Mouse (Mus musculus): ENCODE data around the gene Pcbp3. TPM values are rescaled to one million over a fixed set of nuclear protein-coding genes. Genes with fewer than 3 reads are reported as not detected.

Gene Pcbp3
- polyA plus RNA-seq, 1 experiment from 2014 or later: 39.3 TPM

DNA sequence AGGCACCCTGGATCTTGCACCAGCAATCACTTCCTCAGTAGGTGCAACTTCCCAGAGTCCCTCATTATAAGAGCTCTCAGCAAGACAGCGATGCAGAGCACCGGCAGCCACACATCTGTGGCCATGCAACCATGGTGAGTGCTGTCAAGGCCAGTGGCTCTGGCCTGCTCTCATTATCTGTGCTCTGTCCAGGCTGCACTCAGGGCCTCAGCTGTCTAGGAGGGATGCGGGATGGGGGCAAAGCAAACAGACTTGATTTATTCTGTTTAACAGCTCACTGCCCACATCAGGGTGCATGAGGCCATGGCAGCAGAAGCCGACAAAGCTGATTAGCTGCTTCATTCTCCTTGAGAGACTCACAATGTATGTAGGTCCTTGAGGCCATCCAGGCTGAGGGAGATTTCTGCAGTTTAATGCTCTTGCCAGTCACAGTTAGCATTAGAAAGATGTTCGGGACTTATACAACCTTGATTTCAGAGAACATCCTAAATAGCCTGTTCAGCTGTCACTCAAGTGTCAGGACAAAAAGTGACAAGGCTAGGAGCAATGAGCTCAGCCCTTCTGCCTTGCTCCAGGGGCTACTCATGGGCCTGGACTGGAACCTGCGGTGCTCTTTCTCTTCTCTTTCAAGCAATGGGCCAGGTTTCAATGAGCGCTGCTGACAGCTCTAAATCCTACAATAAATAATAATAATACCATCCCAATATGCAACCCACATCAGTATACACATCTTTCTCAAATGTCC, 151.6 kb downstream of the Pcbp3 start:
- Histone ChIP-seq H3K27ac (no peak overlapping the region), H3K9me3 (no peaks in the 10 kb centered on the region), H3K4me2 (no peak overlapping the region), H3K9ac (no peak overlapping the region), H3K4me1 (no peaks in the 10 kb centered on the region), H3K36me3 (no peaks in the 10 kb centered on the region), H3K4me3 (replicated peaks) (no peak overlapping the region), H3K27me3 (replicated peaks) (no peaks in the 10 kb centered on the region)
- 75% methylated on average over 7 of the region's 7 CpGs for WGBS
- no peak for ATAC-seq (ENCODE audit: insufficient read depth, low FRiP score, low read depth)

GRCm38 (mm10) chr10:76809439-76809838, 152.2 kb downstream of the Pcbp3 start:
- Histone ChIP-seq H3K36me3 (no peaks in the 10 kb centered on the region), H3K9ac (no peak overlapping the region), H3K27me3 (replicated peaks) (no peaks in the 10 kb centered on the region), H3K4me3 (replicated peaks) (no peak overlapping the region), H3K4me2 (no peak overlapping the region), H3K4me1 (no peaks in the 10 kb centered on the region), H3K9me3 (no peaks in the 10 kb centered on the region), H3K27ac (no peak overlapping the region)
- no peak for ATAC-seq (ENCODE audit: insufficient read depth, low FRiP score, low read depth)
- WGBS: 82% methylated on average over 11 of the region's 11 CpGs

- no peak for ATAC-seq (ENCODE audit: insufficient read depth, low FRiP score, low read depth)
These were observed 153.0 kb downstream of the Pcbp3 start for GRCm38 (mm10) chr10:76808446-76809400.

DNA sequence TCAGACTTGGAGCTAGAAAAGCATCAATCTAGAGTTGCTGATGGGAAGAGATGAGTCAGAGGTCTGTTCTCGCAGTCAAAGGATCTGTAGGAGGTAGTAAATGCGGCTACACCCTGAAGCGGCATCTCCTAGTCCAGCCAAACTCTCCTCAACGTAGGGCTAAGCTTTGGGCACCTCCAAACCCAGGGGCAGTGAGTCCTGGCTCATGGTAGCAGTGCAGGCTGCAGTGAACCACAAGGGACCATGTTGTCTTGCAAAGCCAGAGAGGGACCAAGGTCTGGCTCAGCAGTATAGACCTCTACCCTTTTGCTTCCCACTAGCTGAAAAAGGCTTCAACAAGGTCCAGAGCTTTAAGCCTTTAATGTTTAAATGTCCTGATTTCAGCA, 159.2 kb downstream of the Pcbp3 start:
- Histone ChIP-seq H3K27ac (no peak overlapping the region), H3K36me3 (no peaks in the 10 kb centered on the region), H3K4me1 (no peaks in the 10 kb centered on the region), H3K9ac (no peak overlapping the region), H3K4me3 (replicated peaks) (no peak overlapping the region), H3K27me3 (replicated peaks) (no peaks in the 10 kb centered on the region), H3K4me2 (no peak overlapping the region), H3K9me3 (no peaks in the 10 kb centered on the region)
- no peak for ATAC-seq (ENCODE audit: insufficient read depth, low FRiP score, low read depth)
- 80% methylated on average over 4 of the region's 4 CpGs for WGBS

More at GRCm38 (mm10) chr10:76808446-76809400, 153.0 kb downstream of the Pcbp3 start:
- Histone ChIP-seq H3K9me3 (no peaks in the 10 kb centered on the region), H3K27ac (no peak overlapping the region), H3K27me3 (replicated peaks) (no peaks in the 10 kb centered on the region), H3K4me3 (replicated peaks) (no peak overlapping the region), H3K36me3 (no peaks in the 10 kb centered on the region), H3K4me1 (no peaks in the 10 kb centered on the region), H3K4me2 (no peak overlapping the region), H3K9ac (no peak overlapping the region)
- 85% methylated on average over 10 of the region's 10 CpGs for WGBS

DNA sequence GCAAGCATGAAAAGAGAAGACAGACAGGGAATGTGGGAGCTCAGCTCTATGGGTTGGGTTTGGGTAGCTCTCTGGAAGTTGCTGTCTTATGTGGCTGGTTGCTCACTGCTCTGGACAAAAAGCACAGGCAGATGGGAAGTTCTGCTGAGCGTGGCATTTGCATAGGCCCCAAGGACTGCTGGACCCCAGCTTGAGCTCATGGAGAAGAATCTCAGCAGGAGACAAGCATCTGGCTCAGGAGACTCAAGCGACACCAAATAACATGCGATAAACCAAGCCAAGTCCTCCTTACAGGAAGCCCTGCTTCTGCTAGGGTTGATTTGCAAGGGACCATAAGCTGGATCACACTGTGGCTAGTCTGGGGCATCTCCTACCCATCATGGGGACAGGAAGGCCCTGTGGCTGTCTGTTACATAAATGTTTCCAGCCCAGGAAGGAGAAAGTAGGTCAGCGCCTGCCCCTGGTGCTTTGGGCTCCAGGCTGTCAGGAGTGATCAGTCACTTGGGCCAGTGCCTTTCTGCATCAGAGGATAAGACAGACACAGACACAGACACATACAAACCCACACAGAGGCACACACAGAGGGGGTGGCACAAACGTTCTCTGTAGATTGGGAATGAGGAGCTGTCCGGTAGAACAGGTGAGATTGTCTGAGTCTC, 159.7 kb downstream of the Pcbp3 start:
- no peak overlapping the region for H3K4me2 ChIP-seq
- no peak overlapping the region for H3K4me3 ChIP-seq (replicated peaks)
- H3K27me3 ChIP-seq (replicated peaks): no peaks in the 10 kb centered on the region
- no peak overlapping the region for H3K9ac ChIP-seq
- WGBS: 78% methylated on average over 6 of the region's 6 CpGs
- H3K9me3 ChIP-seq: no peaks in the 10 kb centered on the region
- H3K36me3 ChIP-seq: no peaks in the 10 kb centered on the region
- ATAC-seq (ENCODE audit: insufficient read depth, low FRiP score, low read depth): no peak
- no peak overlapping the region for H3K27ac ChIP-seq
- no peaks in the 10 kb centered on the region for H3K4me1 ChIP-seq

DNA sequence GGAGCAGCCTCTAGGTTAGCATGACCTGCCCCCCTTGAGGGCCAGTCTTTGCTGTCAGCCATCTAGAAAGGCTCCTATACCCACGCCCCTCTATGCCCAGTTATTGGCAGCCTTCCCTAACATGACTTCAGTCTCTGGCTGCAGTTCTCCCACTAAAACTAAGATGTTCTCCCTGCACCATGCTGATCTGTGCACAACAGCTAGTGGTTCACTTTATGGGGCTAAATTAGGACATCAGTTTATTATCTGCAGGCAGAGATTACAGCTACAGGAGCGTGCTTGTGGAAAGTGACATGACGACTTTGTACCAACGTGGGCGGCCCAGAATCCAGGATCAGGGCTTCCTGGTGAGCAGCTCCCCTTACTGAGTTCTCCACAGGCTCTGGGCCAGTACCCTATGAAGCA, 160.4 kb downstream of the Pcbp3 start:
- H3K36me3 ChIP-seq: no peaks in the 10 kb centered on the region
- no peak overlapping the region for H3K27ac ChIP-seq
- H3K4me3 ChIP-seq (replicated peaks): no peak overlapping the region
- no peaks in the 10 kb centered on the region for H3K9me3 ChIP-seq
- ATAC-seq (ENCODE audit: insufficient read depth, low FRiP score, low read depth): no peak
- no peaks in the 10 kb centered on the region for H3K27me3 ChIP-seq (replicated peaks)
- H3K9ac ChIP-seq: no peak overlapping the region
- no peaks in the 10 kb centered on the region for H3K4me1 ChIP-seq
- WGBS: 79% methylated on average over 5 of the region's 5 CpGs
- no peak overlapping the region for H3K4me2 ChIP-seq

DNA sequence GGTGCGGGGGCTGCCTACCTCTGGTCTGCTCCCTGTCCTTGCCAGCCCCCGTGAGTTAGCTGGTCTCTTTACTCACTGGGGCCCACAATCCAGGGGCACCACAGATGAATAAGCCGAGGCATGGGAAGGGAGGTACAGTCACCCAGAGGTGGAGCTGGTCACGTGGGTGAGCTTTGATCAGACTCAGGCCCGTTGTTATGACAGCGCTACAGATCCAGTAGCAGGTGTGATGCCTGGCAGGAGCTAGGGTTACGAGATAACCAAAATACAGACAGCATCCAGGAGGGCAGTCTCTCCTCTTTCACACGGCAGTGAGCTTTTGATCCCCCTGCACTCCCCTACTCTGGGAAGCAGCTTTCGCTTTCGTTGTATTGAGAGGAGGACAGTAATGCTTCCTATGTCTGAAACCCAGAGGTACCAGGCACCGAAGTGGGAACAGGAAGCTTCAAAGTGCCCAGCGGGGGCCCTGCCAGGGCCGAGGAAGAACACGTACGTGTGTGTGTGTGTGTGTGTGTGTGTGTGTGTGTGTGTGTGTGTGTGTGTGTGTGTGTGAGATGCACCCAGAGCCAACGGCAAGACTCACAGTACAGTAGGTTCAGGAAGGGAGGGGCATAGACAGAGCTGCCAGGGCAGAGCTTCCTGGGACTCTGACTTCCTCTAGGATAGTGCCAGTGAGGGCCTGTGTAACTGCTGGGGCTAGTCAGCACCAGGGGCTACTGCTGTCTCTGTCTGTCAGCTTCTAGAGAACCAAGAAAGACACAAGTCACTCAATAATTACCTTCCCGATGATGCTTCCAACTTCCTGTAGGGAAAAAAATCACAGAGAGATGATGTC, 162.7 kb downstream of the Pcbp3 start:
- H3K4me2 ChIP-seq: no peak overlapping the region
- no peaks in the 10 kb centered on the region for H3K9me3 ChIP-seq
- no peaks in the 10 kb centered on the region for H3K4me1 ChIP-seq
- no peak overlapping the region for H3K9ac ChIP-seq
- H3K4me3 ChIP-seq (replicated peaks): no peak overlapping the region
- H3K27me3 ChIP-seq (replicated peaks): no peaks in the 10 kb centered on the region
- H3K27ac ChIP-seq: no peak overlapping the region
- no peak for ATAC-seq (ENCODE audit: insufficient read depth, low FRiP score, low read depth)
- H3K36me3 ChIP-seq: 0 out of 2 replicates have a peak, but pooled peaks cover 3% of the 10 kb centered on the region
- 70% methylated on average over 17 of the region's 17 CpGs for WGBS

- H3K4me2 ChIP-seq: no peak overlapping the region
- no peaks in the 10 kb centered on the region for H3K4me1 ChIP-seq
- no peaks in the 10 kb centered on the region for H3K9me3 ChIP-seq
- WGBS: 92% methylated on average over 3 of the region's 3 CpGs
- no peaks in the 10 kb centered on the region for H3K27me3 ChIP-seq (replicated peaks)
- H3K27ac ChIP-seq: no peak overlapping the region
- H3K36me3 ChIP-seq: 0 out of 2 replicates have a peak, but pooled peaks cover 3% of the 10 kb centered on the region
- no peak overlapping the region for H3K4me3 ChIP-seq (replicated peaks)
- ATAC-seq (ENCODE audit: insufficient read depth, low FRiP score, low read depth): no peak
- H3K9ac ChIP-seq: no peak overlapping the region
These were observed 167.6 kb downstream of the Pcbp3 start for GRCm38 (mm10) chr10:76794102-76794501.

- no peak for ATAC-seq (ENCODE audit: insufficient read depth, low FRiP score, low read depth)
- Histone ChIP-seq H3K4me3 (replicated peaks) (no peak overlapping the region), H3K27me3 (replicated peaks) (no peaks in the 10 kb centered on the region), H3K9ac (no peak overlapping the region), H3K9me3 (no peaks in the 10 kb centered on the region), H3K27ac (no peak overlapping the region), H3K4me2 (no peak overlapping the region), H3K36me3 (0 out of 2 replicates have a peak, but pooled peaks cover 3% of the 10 kb centered on the region), H3K4me1 (no peaks in the 10 kb centered on the region)
- 59% methylated on average over 1 of the region's 1 CpGs for WGBS
These were observed 170.2 kb downstream of the Pcbp3 start for GRCm38 (mm10) chr10:76791475-76791874.

DNA sequence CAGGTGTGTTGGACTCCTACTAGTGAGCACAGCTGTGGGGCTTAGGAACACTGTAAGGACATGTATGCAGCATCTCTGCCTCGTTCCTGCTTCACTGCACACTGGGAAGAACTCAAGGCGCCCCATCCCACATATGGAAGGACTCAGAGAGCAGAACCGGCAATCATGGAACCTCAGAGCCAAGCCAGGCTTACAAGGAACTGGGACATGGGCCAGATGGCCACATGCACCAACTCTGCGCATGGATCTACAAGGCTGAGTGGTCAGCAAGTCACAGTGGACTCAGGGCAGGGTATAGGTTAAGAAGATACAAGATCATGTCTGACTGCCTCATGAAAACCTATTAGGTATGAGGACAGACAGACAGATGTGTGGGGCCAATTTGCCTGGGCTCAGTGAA, 171.8 kb downstream of the Pcbp3 start:
- no peak overlapping the region for H3K4me3 ChIP-seq (replicated peaks)
- ATAC-seq (ENCODE audit: insufficient read depth, low FRiP score, low read depth): no peak
- no peak overlapping the region for H3K9ac ChIP-seq
- no peak overlapping the region for H3K4me2 ChIP-seq
- WGBS: 65% methylated on average over 4 of the region's 4 CpGs
- no peaks in the 10 kb centered on the region for H3K27me3 ChIP-seq (replicated peaks)
- no peak overlapping the region for H3K27ac ChIP-seq
- no peaks in the 10 kb centered on the region for H3K36me3 ChIP-seq
- H3K4me1 ChIP-seq: no peaks in the 10 kb centered on the region
- no peaks in the 10 kb centered on the region for H3K9me3 ChIP-seq

GRCm38 (mm10) chr10:76785312-76785711, 176.4 kb downstream of the Pcbp3 start:
- WGBS: 81% methylated on average over 6 of the region's 6 CpGs

More at GRCm38 (mm10) chr10:76785312-76785711, 176.4 kb downstream of the Pcbp3 start:
- Histone ChIP-seq H3K27me3 (replicated peaks) (no peaks in the 10 kb centered on the region), H3K9me3 (no peaks in the 10 kb centered on the region), H3K4me1 (no peaks in the 10 kb centered on the region), H3K36me3 (no peaks in the 10 kb centered on the region), H3K9ac (no peak overlapping the region), H3K4me2 (no peak overlapping the region), H3K4me3 (replicated peaks) (no peak overlapping the region), H3K27ac (no peak overlapping the region)
- ATAC-seq (ENCODE audit: insufficient read depth, low FRiP score, low read depth): no peak
